Mouse (Mus musculus): ENCODE measurements at regions not wholly inside any gene's neighbourhood (a gene's known extent, or its start where the extent isn't known, plus 50 kb on each side); places are given as distances from the start of the nearest gene placed in this dataset.
"Not testable (repeated sequence)": the region's sequence is repeated elsewhere in the genome, so short reads cannot be mapped to it uniquely, and the experiment has no call there.

GRCm38 (mm10) chr6:37618990-37619389 is 89.0 kb downstream of the Akr1d1 start:
- peak; percentile 66 to 76 for DNase-seq

DNA sequence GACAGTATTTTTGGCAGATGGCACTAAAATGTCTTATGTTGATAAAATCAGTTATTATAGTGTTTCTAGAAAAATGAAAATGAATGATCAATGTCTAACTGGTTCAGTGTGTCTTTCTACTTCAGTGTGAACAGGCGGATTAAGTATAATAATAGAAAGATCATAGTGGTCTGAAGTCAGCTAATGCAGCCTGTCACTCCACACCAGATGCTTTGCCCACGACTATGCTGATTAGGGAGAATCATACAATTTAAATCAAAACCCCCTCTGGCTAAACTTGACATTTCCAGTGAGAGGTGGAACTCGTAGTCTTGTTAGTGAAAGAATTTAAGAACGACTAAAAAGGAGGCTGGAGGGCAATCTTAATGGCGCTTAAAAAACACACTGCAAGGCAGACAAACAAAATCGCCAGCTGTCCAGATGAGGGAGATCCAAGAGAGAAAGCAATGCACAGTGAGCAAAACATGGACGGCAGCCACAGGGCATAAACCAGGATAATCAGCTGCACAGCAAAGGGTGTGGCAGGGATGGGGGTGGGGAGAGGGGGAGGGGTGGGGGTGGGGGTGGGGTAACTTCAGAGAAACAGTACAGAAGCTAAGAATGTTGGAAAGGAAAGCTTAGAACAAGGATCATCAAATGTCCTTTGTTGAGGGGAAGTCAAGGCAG is 91.5 kb downstream of the Akr1d1 start:
- no peak for DNase-seq

GRCm38 (mm10) chr6:37622273-37622672 is 92.3 kb downstream of the Akr1d1 start:
- no peak for DNase-seq

- DNase-seq: peak in 1 of 2 experiments; percentile 19
Measured at GRCm38 (mm10) chr6:37627206-37627605, 97.2 kb downstream of the Akr1d1 start.

GRCm38 (mm10) chr6:37633948-37634347 is 104.0 kb downstream of the Akr1d1 start:
- no peak for DNase-seq

DNA sequence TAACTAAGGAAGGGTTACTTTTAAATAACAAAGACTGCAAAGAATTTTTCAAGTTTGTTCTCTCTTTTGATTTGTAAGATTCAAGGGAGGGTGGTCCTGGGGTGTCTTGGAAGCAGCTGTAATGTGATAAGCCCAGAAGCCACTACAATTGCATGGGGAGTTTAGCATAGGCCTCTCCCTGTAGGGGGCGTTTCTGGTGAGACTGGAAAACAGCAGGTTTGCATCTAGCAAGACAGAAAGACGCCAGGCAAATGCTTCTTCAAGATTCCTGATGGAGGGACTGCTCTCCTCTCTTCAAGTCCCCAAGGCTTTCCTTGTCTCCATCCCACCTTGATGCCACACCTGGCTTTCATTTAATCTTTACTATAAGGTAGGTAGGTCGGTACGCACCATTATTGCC is 112.1 kb downstream of the Akr1d1 start:
- DNase-seq: no peak

- no peak for DNase-seq
Measured at GRCm38 (mm10) chr6:37642701-37643121, 112.7 kb downstream of the Akr1d1 start.

- no peak for DNase-seq
Measured at GRCm38 (mm10) chr6:37643176-37643575, 113.2 kb downstream of the Akr1d1 start.

DNA sequence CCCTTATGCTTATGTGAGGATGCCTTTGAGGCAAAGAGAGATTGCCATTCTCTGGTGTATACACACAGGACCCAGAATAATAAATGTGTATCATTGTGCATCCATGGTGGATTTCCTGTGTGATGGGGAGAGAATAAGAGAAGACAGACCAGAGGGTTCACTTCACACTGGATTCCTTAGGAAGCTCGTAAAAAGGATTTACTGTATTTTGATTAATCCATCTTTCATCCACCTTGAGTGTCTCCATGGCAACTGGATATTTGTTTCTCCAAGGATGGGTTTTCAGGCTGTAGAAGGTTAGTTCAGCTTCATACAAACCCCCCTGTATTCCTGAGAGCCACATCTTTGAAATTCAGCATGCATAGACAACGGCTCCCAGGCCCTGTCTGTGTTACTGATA is 113.7 kb downstream of the Akr1d1 start:
- no peak for DNase-seq

GRCm38 (mm10) chr6:37645551-37645950 is 115.6 kb downstream of the Akr1d1 start:
- DNase-seq: no peak

- not testable (repeated sequence) for DNase-seq
Measured at GRCm38 (mm10) chr6:37657300-37657699, 127.3 kb downstream of the Akr1d1 start.

DNA sequence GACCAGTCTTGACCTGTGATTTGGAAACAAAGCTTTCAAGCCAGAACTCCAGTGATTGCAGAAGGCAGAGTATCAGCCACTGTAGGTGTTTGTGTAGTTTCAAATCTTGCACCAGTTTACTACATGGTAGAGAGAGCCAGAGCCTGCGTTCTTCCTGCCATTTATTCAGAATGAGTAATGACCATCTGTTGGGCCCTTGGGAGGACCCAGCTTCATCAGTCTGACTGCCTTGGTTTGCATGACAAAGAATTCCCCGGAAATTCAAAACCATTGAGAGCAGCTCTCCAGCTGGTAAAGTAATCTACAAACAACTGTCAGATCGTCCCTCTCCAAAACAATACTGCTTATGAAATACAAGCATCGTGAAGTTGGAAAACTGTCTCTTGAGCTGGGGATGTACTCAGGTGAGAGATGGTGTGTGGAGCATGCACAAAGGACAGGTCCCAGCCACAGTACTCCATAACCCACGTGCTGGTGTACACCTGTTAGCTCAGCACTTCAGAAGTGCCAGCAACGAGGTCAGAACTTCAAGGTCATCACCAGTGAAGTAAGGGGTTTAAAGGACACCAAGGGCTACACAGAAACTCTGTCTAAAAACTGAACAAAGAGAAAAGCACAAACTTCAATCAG is 128.2 kb downstream of the Akr1d1 start:
- no peak for DNase-seq

DNA sequence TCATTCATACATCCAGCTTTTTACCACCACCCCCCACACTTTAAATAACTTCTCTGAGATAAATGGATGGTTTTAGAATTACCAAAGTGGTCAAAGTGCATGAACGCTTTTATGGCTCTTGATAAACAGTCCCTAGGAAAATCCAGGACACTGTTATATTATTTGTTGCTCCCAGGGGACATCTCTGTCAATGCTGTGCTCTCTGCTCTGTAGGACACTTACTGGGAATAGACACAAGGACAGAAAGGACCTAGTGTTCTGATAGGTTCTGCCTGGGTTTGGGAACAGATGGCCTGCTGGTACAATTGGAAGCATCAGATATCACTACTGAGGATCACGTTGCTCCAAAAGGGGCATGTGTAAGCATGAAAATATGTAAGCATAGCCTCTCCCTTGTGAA is 132.8 kb downstream of the Akr1d1 start:
- DNase-seq: no peak

DNA sequence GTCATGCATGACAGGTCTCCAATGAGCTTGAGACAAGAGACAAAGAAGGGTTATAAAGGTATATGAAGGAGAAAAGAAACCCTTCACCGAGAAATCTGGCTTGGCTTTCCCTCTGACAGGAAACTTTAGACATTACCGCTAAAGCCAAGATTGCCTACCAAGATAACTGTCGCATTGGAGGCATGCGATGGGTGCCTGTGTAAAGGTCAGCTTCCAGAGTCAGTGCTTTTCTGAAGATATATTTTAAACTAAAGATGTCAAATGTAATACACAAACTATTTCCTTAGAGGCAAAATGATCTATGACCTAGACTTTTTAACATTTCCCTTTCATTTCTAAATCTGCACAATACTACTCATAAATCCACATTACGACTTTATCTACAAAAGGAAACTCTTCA is 135.6 kb downstream of the Akr1d1 start:
- DNase-seq: no peak

DNA sequence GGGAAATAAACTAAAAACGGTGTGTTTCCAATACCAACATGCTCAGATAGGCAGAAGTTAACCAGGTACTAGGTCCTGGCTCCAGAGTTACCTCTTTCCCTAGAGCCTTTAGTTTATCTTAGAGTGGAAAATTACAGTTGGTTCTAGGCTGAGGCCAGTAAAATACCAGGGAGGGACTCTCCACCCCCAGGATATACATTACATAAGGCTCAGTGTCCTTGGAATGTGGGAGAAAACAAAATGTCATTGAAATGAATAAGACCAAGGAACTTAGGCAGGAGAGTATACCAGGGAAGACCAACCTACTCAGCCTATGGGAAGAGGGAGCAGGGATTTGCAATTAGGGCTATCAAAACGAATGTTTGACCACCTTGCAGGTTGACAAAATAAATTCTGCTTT is 139.4 kb downstream of the Akr1d1 start:
- DNase-seq: no peak

DNA sequence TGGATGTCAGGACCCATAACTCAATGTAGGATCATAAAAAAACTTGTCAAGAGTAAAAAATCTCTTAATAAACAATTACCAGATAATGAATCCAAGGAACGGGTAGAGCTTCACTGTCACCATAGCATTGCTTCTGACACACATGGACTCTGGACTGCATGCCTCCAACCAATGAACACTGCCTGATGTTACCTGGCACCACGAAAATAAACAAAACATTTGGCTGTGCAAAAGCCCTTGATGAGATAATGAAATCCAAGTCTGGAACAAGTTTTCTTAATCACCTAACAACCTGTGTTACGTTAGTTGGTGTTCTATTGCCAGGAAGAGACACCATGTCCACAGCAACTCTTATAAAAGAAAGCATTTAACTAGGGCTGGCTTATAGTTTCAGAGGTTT is 140.7 kb downstream of the Akr1d1 start:
- DNase-seq: no peak

GRCm38 (mm10) chr6:37679871-37680270 is 149.9 kb downstream of the Akr1d1 start:
- DNase-seq: no peak

- peak; percentile 27 to 51 for DNase-seq
Measured at GRCm38 (mm10) chr6:37681331-37681730, 151.4 kb downstream of the Akr1d1 start.

DNA sequence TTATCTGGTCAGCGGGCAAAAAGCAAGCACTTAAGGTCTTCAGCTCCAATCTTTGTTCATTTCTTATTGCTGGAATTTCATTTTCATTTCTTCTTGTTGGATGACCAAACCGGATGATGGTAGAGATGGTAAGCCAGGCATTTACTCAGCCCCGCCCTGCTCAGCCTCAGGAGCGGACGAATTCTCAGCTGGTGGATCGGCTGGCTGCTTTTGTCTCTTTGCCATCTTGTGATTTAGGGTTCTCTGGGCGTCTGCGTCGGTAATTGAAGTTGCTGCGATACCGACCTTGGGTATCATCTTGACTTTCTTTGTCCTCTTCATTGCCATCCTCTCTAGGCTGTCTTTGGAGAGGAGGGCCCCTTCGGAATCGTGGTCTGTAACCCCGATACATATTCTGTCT is 156.1 kb downstream of the Akr1d1 start:
- no peak for DNase-seq

DNA sequence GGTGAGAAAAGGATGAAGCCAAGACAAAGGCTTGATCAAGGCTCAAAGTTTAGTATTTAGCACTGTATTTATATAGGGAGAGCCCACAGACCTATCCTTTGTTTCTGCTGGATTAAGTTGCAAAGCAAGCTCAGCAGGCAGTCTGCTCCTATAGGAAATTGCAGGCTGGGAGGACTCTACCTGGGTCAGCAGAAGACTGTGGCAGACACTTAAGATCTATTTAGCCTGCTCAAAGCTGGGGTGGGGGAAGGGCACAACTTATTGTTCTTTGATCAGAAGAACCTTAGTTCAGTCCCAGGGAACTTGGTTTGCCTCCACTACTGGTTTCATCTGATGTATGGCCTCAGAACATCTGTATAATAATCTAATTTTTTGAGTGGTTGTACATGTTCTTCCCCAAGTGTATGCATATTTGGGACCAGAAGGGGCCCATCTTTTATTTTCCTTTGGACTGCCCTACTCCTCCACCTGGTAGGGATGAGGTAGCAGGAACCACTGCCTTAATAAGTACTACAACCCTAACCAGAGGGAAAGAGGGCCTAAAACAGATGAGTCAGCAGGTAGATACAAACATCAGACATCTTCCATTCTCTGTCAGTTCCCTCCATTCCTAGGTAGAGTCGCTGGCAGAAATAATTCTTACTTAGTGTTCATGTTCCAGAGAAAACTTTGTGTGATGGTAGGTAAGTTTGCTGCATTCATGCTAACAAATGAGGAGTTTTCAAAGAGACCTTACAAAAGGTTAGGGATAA is 159.1 kb downstream of the Akr1d1 start:
- no peak for DNase-seq

DNA sequence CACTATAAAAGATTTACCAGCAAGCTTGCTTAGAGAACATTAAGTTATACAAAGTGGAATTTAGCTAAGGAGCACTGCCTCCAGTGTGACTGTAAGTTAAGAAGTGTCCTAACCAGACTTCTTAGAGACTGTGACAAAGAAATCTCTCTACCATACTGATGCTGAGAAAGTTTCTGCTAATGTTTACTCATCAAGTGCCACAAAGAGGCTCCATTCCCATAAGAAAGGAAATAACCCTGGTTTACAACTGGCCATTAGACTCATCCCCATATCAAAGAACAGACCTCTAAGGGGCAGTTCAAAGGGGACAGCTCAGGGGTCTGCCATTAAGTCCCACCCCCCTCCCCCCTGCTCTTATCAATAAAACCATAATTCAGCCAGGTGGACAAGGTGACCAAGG is 159.7 kb downstream of the Akr1d1 start:
- no peak for DNase-seq

GRCm38 (mm10) chr6:37691976-37692644 is 162.1 kb downstream of the Akr1d1 start:
- DNase-seq: no peak

DNA sequence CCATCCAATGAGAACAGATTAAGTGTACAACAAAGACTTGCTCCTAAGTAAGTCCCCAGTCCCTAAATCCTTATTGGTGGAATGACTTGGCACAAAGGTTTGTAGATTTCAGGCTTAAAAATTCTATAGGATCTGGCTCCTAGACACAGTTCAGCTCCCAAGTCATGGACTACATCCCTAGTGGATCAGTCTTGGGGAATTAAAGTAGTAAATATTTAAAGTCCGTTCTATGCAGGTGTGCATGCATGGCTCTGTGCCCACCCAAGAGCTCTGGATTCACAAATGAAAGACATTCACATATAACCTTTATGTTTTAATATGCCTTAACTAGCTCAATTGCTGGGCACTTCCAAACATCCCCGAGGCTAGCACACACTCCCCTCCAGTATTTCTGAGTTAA is 162.8 kb downstream of the Akr1d1 start:
- DNase-seq: no peak

- no peak for DNase-seq
Measured at GRCm38 (mm10) chr6:37696074-37696473, 166.1 kb downstream of the Akr1d1 start.

Measured in lung, adult 18-20 months (tissue).